Mouse (Mus musculus): ENCODE results near the gene Tmem219. TPM values are rescaled to one million over a fixed set of nuclear protein-coding genes. Genes with fewer than 3 reads are reported as not detected.
A peak's percentile ranks its signal among the peaks of the same experiment; 100 is the strongest.

Tmem219 gene
- total RNA-seq, 2 experiments from 2014 or later, result 25.2 to 27.5 TPM

DNA sequence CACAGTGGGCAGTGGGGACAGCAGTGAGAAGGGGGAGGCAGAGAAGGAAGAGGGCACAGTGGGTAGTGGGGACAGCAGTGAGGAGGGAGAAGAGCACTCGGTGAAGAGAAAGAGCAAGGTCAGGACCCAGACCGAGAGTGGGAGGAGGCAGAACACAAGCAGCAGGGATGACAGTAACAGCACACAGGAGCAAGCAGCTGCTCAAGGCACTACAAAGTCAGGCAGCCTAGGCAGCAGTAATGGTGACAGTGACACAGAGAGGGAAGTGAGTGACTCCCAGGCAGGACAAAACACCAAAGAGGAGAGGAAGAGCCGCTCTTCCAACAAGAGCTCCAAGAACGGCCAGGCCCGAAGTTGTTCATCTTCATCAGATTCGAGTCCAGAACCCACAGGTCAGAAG lies 58.9 kb downstream of the Tmem219 start:
- no peak for DNase-seq (ENCODE audit: low spot score in 2 of 2)

DNA sequence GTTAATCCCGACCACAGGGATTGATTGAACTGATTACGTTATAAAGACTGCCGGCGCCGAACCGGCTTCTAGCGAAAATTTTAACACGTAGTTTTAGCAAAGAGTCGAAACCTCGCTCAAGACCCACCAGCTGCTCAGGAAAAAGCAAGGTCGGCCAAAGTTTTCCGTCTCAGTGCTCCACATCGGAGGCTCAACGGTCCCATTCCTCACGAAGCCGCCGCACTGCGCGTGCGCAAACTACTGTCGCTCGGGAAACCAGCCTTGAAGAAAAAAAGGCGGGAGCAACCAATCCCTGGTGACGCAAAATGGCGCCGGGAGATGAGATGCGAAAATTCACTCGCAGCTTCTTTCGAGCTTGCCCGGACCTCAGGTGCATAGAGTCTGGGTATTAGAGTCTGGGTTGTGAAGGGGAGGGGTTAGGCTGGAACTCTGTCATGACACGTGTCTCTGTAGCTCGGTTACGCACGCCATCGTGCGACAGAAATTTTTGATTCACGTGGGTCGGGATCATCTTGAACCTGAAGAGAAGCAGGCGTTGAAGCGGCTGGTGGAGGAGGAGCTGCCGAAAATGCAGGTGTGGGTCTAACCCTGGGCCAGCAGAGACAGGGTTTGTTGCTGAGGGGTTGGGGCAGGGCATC lies 60.5 kb downstream of the Tmem219 start, which contains the start of gene Ino80e:
TSS of gene Ino80e (minus strand) at position 231 of the 638 bp plus-strand sequence.
- DNase-seq (ENCODE audit: low spot score in 2 of 2), result peak; percentile 97

DNA sequence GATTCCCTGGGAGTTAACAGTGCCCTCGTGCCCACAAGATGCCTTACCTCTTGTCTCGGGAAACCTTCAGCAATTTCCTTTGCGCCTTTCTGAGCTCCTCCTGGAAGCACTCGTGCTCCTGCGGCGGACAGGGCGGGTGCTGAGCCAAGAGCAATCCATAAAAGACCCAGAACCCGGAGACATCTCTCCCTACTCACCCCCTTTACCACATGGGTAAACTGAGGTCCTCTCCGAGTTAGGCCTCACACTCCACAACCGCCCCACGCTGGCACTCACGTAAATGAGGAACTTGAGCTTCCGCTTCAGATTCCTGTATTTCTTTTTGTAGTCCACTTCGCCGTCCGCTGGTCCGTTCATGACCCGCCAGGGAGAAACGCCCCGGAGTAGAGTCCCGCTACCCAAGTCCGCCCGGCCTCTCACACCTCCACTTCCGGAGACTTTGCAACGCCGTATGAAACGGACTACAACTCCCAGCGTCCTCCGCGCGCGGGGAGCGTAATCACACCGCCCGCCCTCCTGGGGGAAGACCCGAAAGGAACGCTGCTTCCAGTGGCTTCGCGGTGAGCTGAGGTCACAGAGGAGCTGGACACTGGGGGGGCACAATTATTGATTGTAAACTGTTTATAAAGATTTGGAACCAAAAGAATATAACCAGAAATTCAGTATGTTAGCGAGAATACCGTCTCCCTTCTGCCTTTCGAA lies 61.1 kb downstream of the Tmem219 start, which contains the start of gene Hirip3:
TSS of gene Hirip3 (plus strand) at position 544 of the 702 bp plus-strand sequence.
- DNase-seq (ENCODE audit: low spot score in 2 of 2), result peak; percentile 93 to 96

DNA sequence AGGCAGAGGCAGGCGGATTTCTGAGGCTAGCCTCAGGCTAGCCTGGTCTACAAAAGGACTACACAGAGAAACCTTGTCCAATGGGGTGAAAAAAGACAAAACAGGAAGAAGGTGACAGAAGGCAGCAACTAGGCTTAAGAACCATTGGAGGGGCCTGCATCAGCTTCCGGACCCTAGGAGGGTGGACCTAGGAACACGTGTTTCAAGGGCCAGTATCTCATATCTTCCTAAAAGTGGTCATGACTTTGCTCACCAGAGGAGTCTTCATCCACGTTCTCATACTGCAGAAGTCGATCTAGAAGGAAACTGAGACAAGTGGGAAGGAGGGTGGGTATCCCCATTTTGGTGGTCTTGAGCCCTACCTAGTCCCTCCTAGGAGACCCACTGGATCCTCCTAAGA lies 61.7 kb downstream of the Tmem219 start:
- DNase-seq (ENCODE audit: low spot score in 2 of 2), result no peak

DNA sequence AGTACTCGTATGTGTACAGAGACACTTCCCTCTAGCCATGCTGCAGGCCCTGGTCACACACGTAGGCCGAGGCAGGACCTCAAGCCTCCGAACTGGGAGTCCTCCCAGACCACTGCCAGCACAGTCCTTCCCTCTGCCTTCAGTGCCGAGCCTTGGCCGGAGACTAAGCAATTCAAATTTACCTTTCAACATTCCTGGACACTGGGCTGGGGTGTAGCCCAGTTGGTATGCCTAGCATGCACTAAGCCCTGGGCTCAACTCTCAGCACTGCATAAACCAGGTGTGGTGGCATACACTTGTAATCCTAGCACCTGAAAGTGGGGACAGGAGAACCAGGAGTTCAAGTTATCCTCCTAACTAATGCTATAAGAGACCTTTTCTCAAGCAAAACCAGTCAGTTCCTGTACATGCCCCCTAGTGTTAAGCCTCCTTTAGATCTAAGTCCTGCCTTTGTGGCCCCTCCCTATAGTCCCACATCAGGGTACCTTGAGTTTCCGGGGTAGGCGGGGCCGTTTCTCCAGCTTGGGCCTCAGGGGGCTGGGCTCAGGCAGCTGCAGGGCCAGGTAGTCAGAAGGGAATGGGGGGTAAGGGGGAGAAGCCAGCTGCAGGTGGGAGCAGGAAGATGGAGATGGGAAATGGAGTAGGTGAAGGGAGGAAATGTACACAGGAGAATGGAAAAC lies 65.8 kb downstream of the Tmem219 start:
- no peak for DNase-seq (ENCODE audit: low spot score in 2 of 2)

DNA sequence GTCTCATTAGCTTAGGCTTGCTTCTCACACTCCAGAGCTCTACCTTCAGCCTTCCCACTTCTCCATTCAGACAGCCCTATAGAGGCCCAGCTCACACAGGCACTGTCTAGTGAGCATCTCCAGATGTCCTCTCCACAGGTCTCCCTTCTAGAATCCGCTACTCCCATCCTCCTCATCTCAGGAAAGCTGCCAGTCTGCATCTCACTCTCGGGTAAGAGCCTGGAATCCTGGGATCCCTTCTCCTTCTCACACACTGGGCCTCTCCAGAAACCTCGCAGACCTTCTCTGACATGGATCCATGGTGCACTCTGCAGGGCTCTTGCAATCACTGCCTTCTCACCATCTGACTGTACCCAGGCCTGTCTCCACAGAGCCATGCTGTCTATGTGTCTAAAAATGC lies 67.1 kb downstream of the Tmem219 start:
- DNase-seq (ENCODE audit: low spot score in 2 of 2), result no peak

DNA sequence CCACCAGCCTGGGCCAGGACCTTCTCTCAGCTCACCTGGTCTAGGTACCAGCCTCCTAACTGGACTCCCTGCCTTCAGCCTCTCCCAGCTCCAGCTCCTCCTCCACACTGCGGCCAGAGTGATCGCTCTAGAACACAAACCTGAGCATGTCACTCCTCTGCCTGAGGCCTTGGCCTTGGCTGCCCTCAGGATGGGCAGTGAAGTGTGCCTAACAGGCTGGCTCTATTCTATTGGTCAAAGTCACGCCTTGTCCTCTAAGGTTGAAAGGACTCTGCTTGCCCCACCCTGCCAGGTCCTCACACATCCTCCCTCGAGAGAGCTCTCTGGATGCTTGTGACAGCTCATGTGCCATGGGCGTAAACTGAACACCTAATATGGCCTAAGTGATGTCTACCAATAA lies 69.3 kb downstream of the Tmem219 start:
- DNase-seq (ENCODE audit: low spot score in 2 of 2), result no peak

DNA sequence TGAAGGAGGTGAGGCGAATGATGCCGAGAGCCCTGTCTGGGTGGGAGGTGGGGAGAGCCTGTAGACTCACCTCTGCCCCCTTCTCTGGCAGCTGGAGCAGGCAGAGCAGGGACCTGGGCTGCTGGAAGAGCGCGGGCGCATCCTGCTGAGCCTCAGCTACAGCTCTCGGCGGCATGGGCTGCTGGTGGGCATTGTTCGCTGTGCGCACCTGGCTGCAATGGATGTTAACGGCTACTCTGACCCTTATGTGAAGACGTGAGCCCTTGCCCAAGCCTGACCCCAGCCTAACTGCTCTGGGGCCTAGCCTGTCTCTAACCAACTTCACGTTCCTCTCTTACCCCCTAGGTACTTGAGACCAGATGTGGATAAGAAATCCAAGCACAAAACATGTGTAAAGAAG lies 71.5 kb downstream of the Tmem219 start:
- DNase-seq (ENCODE audit: low spot score in 2 of 2), result no peak

DNA sequence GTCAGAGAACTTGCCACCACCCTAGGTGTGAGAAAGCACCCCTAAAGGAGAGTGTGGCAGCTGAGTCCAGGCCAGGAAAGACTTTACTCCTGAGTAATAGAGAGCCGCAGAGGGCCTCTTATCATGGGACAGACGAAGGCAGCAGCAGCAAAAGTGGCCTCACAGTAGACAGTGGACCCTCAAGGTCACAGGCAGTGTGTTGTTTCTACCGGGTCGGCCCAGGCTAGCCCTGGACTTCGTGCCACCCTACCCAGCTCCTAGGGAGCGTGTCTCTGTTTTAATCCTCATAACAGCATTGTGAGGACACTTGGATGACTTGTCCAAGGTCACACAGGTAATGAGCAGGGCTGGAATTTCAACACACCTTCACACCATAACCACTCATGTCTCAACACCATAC lies 72.6 kb downstream of the Tmem219 start:
- no peak for DNase-seq (ENCODE audit: low spot score in 2 of 2)

DNA sequence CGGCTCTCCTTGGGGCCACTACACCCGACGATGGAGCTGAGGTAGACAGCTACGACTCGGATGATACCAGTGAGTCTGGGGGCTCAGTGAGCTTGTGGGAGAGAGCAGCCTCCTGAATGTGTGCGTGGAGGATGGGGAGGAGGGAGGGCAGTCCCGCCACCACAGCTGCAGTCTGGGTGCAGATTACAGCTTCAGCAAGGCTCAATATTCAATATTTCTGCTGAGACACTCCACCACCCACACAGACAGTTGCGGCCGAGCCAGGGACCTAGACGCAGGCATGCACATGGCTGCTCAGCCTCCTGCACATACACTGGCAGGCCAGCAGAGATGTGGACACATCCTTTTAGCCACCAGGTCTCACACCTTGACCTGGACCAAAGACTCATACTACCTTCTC lies 73.9 kb downstream of the Tmem219 start:
- no peak for DNase-seq (ENCODE audit: low spot score in 2 of 2)

DNA sequence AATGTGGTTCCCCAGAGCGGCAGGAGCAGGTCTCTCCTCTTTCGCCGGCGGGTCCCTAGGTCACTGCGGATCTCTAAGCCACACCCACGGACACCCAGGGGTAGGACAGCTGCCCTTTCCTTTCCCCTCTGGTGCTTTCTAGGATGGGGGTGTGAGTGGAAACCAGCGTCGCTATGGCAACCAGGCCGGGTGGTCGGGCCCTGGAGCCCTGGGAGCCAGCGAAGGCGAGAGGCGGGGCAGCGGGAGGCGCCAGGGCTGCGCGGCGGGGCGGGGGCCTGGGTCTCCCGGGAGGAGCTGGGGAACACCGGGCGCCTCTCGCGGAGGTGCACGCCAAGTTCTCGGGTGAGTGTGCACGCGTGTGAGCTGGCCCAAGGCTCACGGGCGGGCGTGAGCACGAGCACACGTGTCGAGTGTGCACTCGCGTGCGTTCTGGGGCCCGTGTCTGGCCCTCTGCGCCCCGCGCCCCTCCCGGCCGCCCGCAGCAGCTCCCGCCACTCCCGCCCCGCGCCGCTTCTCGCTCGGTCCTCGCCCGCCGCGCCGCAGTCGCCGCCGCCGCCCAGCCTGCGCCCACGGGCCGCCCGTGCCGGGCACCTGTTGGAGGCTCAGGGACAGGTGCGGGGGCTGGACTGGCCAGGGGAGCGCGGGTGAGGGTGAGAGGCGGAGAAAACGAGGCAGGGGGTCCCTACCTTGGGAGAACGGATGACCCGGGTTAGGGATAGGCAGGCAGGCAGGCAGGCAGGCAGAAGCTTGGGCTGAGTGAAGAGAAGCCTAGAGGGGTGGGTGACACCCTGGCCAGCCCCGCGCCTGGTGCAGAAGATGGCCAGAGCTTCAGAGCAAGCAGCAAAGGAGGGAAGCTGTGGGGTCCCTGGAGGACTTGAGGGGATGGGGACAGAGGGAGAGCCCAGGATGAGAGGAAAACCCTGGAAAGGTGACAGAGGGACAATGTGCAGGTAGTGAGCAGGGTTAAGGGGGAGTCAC lies 75.0 kb downstream of the Tmem219 start:
- DNase-seq (ENCODE audit: low spot score in 2 of 2), result no peak

DNA sequence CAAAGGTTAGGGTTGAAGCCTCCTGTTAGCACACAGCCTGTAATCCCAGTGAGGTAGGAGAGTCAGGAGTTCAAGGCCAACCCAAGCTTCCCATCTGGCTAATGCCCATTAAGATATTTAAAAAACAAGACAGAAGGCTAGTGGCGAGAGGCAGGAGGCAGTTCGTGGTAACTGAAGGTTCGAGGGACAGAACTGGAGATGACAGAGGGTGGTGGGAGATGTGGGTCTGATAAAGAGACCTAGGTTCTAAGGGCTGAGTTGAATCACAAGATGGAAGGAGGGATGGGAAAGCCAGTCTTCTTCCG lies 75.6 kb downstream of the Tmem219 start, which contains the start of gene Doc2a:
TSS of gene Doc2a (plus strand) at position 301 of the 305 bp plus-strand sequence.
- no peak for DNase-seq (ENCODE audit: low spot score in 2 of 2)

DNA sequence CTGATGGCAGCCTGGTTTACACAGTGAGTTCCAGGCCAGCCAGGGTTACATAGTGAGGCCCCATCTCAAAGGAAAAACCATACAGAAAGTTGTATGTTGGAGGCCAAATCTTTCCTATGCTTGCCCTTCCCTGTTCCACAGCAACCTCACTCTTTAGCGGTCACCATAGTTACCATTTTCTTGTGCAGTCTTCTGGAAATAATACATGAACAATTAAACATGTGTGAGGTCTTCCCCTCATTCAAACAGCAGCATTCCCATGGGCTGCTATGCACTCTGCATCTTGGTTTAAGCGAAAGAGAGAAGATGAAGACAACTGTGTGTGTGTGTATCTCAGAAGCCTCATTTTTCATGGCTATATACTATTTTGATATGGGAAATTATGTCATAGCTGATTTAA lies 77.2 kb downstream of the Tmem219 start:
- no peak for DNase-seq (ENCODE audit: low spot score in 2 of 2)

DNA sequence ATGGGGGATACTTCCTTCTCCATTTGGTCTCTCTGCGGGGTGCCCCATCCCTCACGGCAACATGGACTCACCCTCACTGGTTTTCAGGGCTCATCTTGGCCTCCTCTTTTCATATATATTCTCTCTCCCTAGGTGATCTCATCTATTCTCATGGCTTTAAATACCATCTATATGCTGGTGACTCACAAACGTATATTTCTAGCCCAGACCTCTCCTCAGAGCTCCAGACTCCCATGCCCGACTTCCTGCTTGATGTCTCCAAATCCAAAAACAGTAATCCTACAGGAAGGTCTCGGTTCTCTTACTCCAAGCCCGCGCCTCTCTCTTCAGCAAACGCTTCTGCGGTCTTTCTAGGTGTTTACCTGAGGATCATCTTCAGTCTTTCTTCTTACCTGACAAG lies 79.4 kb downstream of the Tmem219 start:
- DNase-seq (ENCODE audit: low spot score in 2 of 2), result no peak

Other genes starting within 250 kb of the Tmem219 start
- 10 to 100 TPM; 10.7 to 16.5 TPM for gene Sult1a1, start 246.5 kb downstream of the Tmem219 start, total RNA-seq (2021)
- gene Bola2, start 227.5 kb downstream of the Tmem219 start, total RNA-seq (2021), result 100 to 1,000 TPM; 119 to 129 TPM
- 10 to 100 TPM; 16.2 to 19.8 TPM for gene Slx1b, start 227.1 kb downstream of the Tmem219 start, total RNA-seq (2021)
- gene Coro1a, start 215.1 kb downstream of the Tmem219 start, total RNA-seq (2021), result 100 to 1,000 TPM; 131 to 141 TPM
- gene Mapk3, start 163.3 kb downstream of the Tmem219 start, total RNA-seq (2021), result 100 to 1,000 TPM; 137 to 142 TPM
- gene Gdpd3, start 156.6 kb downstream of the Tmem219 start, total RNA-seq (2021), result 1 to 10 TPM; 2.2 to 2.5 TPM
- gene Ypel3, start 146.0 kb downstream of the Tmem219 start, total RNA-seq (2021), result 100 to 1,000 TPM; 195 to 196 TPM
- gene Tbx6, start 141.4 kb downstream of the Tmem219 start, total RNA-seq (2021), result under 1 TPM; 0.53 to 0.57 TPM
- 10 to 100 TPM; 49.0 to 51.8 TPM for gene Ppp4c, start 130.4 kb downstream of the Tmem219 start, total RNA-seq (2021)
- 100 to 1,000 TPM; 109 to 112 TPM for gene Fam57b, start 125.2 kb downstream of the Tmem219 start, total RNA-seq (2021)
- not detected for gene 4930451I11Rik, start 91.3 kb downstream of the Tmem219 start, total RNA-seq (2021)
- gene Doc2a, start 75.5 kb downstream of the Tmem219 start, total RNA-seq (2021), result 10 to 100 TPM; 22.8 to 25.8 TPM
- 10 to 100 TPM; 27.6 to 34.7 TPM for gene Hirip3, start 60.9 kb downstream of the Tmem219 start, total RNA-seq (2021)
- 10 to 100 TPM; 46.1 to 50.1 TPM for gene Ino80e, start 60.5 kb downstream of the Tmem219 start, total RNA-seq (2021)
- 100 to 1,000 TPM; 141 to 147 TPM for gene Taok2, start 38.2 kb downstream of the Tmem219 start, total RNA-seq (2021)
- gene Kctd13, start 6.0 kb upstream of the Tmem219 start, total RNA-seq (2021), result 100 to 1,000 TPM; 140 to 145 TPM
- gene Asphd1, start 26.7 kb upstream of the Tmem219 start, total RNA-seq (2021), result 10 to 100 TPM; 35.2 to 38.6 TPM
- 100 to 1,000 TPM; 316 to 335 TPM for gene Sez6l2, start 27.6 kb upstream of the Tmem219 start, total RNA-seq (2021)
- 100 to 1,000 TPM; 159 to 165 TPM for gene Cdipt, start 53.0 kb upstream of the Tmem219 start, total RNA-seq (2021)
- gene Cdiptos, start 53.2 kb upstream of the Tmem219 start, total RNA-seq (2021), result under 1 TPM; 0.30 to 0.79 TPM
- gene Mvp, start 91.7 kb upstream of the Tmem219 start, total RNA-seq (2021), result 1 to 10 TPM; 5.8 to 6.3 TPM
- gene Pagr1b, start 93.6 kb upstream of the Tmem219 start, total RNA-seq (2021), result 1 to 10 TPM in 1 of 2 experiments, not detected in 1; 2.0 TPM
- gene Pagr1a, start 94.4 kb upstream of the Tmem219 start, total RNA-seq (2021), result 10 to 100 TPM; 21.2 to 27.3 TPM
- 10 to 100 TPM; 34.0 to 35.5 TPM for gene Gm42742, start 98.2 kb upstream of the Tmem219 start, total RNA-seq (2021)
- gene Prrt2, start 98.3 kb upstream of the Tmem219 start, total RNA-seq (2021), result 100 to 1,000 TPM; 184 to 201 TPM
- 100 to 1,000 TPM; 270 to 285 TPM for gene Maz, start 104.1 kb upstream of the Tmem219 start, total RNA-seq (2021)
- 10 to 100 TPM; 11.1 to 15.3 TPM for gene Kif22, start 119.6 kb upstream of the Tmem219 start, total RNA-seq (2021)
- not detected for gene Zg16, start 164.4 kb upstream of the Tmem219 start, total RNA-seq (2021)
- gene AI467606, start 168.4 kb upstream of the Tmem219 start, total RNA-seq (2021), result 1 to 10 TPM; 1.1 to 2.7 TPM
- gene Qprt, start 199.3 kb upstream of the Tmem219 start, total RNA-seq (2021), result under 1 TPM; 0.19 to 0.76 TPM
- under 1 TPM; 0.65 to 0.95 TPM for gene Spn, start 214.9 kb upstream of the Tmem219 start, total RNA-seq (2021)

Measured in layer of hippocampus, postnatal 14 days (tissue).